Mouse (Mus musculus) kidney, embryonic 15.5 days (tissue): Measurements from ENCODE around the gene Vmn1r178. TPM values are rescaled to one million over a fixed set of nuclear protein-coding genes. Genes with fewer than 3 reads are reported as not detected.
"Not testable (repeated sequence)": the region's sequence is repeated elsewhere in the genome, so short reads cannot be mapped to it uniquely, and the experiment has no call there.

ENCODE experiments used
- ATAC-seq: fragments of 200-750 bp; cut with Nextera tagmentation; replicated peaks from 2 replicates; pipeline ENCODE4 v1.8.0; 2017; ENCODE audit warnings: moderate TSS enrichment; ENCODE audit not compliant: low FRiP score
- H3K27ac ChIP-seq: fragments of 300-500 bp; sonication (generic); 2 replicates; pipeline ENCODE4 v1.5.1; 2015; ENCODE audit warnings: mild to moderate bottlenecking, inconsistent platforms
- H3K27me3 ChIP-seq: fragments of 300-500 bp; sonication (generic); 2 replicates; pipeline ENCODE4 v1.6.1; 2015; ENCODE audit warnings: inconsistent platforms
- H3K36me3 ChIP-seq: fragments of 300-500 bp; sonication (generic); 2 replicates; pipeline ENCODE4 v1.6.1; 2015; ENCODE audit warnings: inconsistent platforms
- H3K4me1 ChIP-seq: fragments of 300-500 bp; sonication (generic); 2 replicates; pipeline ENCODE4 v1.6.1; 2015; ENCODE audit warnings: inconsistent platforms
- H3K4me2 ChIP-seq: fragments of 300-500 bp; sonication (generic); 2 replicates; pipeline ENCODE4 v1.6.1; 2015; ENCODE audit warnings: moderate library complexity, mild to moderate bottlenecking, inconsistent platforms
- H3K4me3 ChIP-seq: fragments of 300-500 bp; sonication (generic); replicated peaks from 2 replicates; pipeline ENCODE4 v1.5.1; 2015; ENCODE audit warnings: mild to moderate bottlenecking, inconsistent platforms
- H3K9ac ChIP-seq: fragments of 300-500 bp; sonication (generic); 2 replicates; pipeline ENCODE4 v1.6.1; 2015; ENCODE audit warnings: mild to moderate bottlenecking, inconsistent platforms
- H3K9me3 ChIP-seq: fragments of 300-500 bp; sonication (generic); replicated peaks from 2 replicates; pipeline ENCODE4 v1.6.1; 2016; ENCODE audit warnings: inconsistent platforms
- WGBS: fragments of 180-500 bp; shearing (Covaris S2); methylation state at CpG from one replicate; pipeline ENCODE4 v1.1.7; 2015; ENCODE audit warnings: mixed read lengths; 5-methylcytosine and 5-hydroxymethylcytosine counted together
- polyA plus RNA-seq: library from polyadenylated mRNA; unstranded; fragments of >200 nt; fragmentation: Nextera tagmentation; extraction: Ambion mirVana; gene quantifications from 2 replicates; pipeline ENCODE4 v1.2.1, GENCODE M21; 2015

Vmn1r178 gene
- polyA plus RNA-seq = not detected in 2 replicates

- ATAC-seq = no peak
- no peaks in the 10 kb centered on the region for H3K27me3 ChIP-seq
- 85% methylated on average over 1 of the region's 1 CpGs for WGBS
- H3K9me3 ChIP-seq = peaks cover 12% of the 10 kb centered on the region; the same call in 1 of the 2 replicates
- no peak within 1 kb of the TSS for H3K9ac ChIP-seq
- no peak within 1 kb of the TSS for H3K27ac ChIP-seq
- no peak within 1 kb of the TSS for H3K4me2 ChIP-seq
- no peaks in the 10 kb centered on the region for H3K36me3 ChIP-seq
- H3K4me1 ChIP-seq = no peaks in the 10 kb centered on the region
- no peak within 1 kb of the TSS for H3K4me3 ChIP-seq
Measured at GRCm38 (mm10) chr7:23891709-23892108, at the start of gene Vmn1r178. Vmn1r178 (plus strand) TSS chr7:23892009.

GRCm38 (mm10) chr7:23866349-23866748 lies 25.5 kb upstream of the Vmn1r178 start, which contains the start of gene Vmn1r177:
Vmn1r177 (minus strand) TSS chr7:23866449.
- not testable (repeated sequence) for H3K27ac ChIP-seq, H3K4me2 ChIP-seq, H3K9me3 ChIP-seq, ATAC-seq, H3K4me1 ChIP-seq, H3K27me3 ChIP-seq, H3K9ac ChIP-seq, H3K36me3 ChIP-seq, H3K4me3 ChIP-seq
- 8% methylated on average over 1 of the region's 1 CpGs for WGBS

DNA sequence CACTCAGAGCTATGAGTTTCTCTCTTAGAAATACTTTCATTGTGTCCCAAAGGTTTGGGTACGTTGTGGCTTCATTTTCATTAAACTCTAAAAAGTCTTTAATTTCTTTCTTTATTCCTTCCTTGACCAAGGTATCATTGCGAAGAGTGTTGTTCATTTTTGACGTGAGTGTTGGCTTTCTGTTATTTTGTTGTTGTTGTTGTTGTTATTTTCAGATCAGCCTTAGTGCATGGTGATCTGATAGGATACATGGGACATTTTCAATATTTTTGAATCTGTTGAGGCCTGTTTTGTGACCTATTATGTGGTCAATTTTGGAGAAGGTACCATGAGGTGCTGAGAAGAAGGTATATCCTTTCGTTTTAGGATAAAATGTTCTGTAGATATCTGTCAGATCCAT lies 14.9 kb upstream of the Vmn1r178 start:
- H3K9me3 ChIP-seq, H3K27ac ChIP-seq: not testable (repeated sequence)

DNA sequence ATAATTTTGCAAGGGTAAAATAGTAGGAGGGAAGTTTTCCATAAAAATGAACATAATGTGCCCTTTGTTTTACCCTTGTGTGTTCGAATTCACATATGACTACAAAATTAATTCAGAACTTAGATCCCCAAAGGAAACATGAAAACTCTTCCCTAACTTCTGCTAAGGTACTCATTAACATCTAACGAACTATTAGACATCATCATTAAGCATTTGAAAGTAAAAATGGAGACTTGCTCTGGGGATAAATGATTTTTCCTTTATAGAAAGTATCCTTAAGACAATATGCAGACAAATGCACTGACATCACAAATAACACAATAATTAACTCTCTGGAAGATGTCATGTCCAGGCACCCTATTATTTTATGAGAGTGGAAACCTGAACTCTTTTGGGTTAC lies 34.9 kb downstream of the Vmn1r178 start, which contains the start of gene Vmn1r179:
Gene Vmn1r179, plus strand, starts transcription at position 301 of the 400 bp plus-strand sequence.
- H3K9ac ChIP-seq = no peak within 1 kb of the TSS
- H3K4me3 ChIP-seq = no peak within 1 kb of the TSS
- no peaks in the 10 kb centered on the region for H3K36me3 ChIP-seq
- WGBS = 53% methylated on average over 2 of the region's 2 CpGs
- no peak within 1 kb of the TSS for H3K27ac ChIP-seq
- ATAC-seq = no peak
- H3K27me3 ChIP-seq = no peaks in the 10 kb centered on the region
- H3K4me1 ChIP-seq = no peaks in the 10 kb centered on the region
- H3K4me2 ChIP-seq = no peak within 1 kb of the TSS
- 0 out of 2 replicates have a peak, but pooled peaks cover 6% of the 10 kb centered on the region for H3K9me3 ChIP-seq

More for the DNA sequence above, 14.9 kb upstream of the Vmn1r178 start:
- H3K9ac ChIP-seq, H3K27me3 ChIP-seq, H3K4me1 ChIP-seq, H3K4me3 ChIP-seq, ATAC-seq, H3K4me2 ChIP-seq, H3K36me3 ChIP-seq: not testable (repeated sequence)
- WGBS = 67% methylated on average over 4 of the region's 4 CpGs

Other genes starting within 250 kb of the Vmn1r178 start
- not detected in 2 replicates for gene Vmn1r172, start 233.7 kb upstream of the Vmn1r178 start, polyA plus RNA-seq
- not detected in 2 replicates for gene Vmn1r173, start 191.3 kb upstream of the Vmn1r178 start, polyA plus RNA-seq
- not detected in 2 replicates for gene Vmn1r174, start 139.7 kb upstream of the Vmn1r178 start, polyA plus RNA-seq
- not detected in 2 replicates for gene Vmn1r175, start 81.4 kb upstream of the Vmn1r178 start, polyA plus RNA-seq
- gene Vmn1r176, start 54.6 kb upstream of the Vmn1r178 start, polyA plus RNA-seq = not detected in 2 replicates
- not detected in 2 replicates for gene Vmn1r177, start 25.6 kb upstream of the Vmn1r178 start, polyA plus RNA-seq
- gene Vmn1r179, start 35.0 kb downstream of the Vmn1r178 start, polyA plus RNA-seq = not detected in 2 replicates
- not detected in 2 replicates for gene Vmn1r180, start 58.6 kb downstream of the Vmn1r178 start, polyA plus RNA-seq
- not detected in 2 replicates for gene Vmn1r181, start 82.6 kb downstream of the Vmn1r178 start, polyA plus RNA-seq
- not detected in 2 replicates for gene V1rd19, start 109.7 kb downstream of the Vmn1r178 start, polyA plus RNA-seq
- not detected in 2 replicates for gene Vmn1r183, start 161.2 kb downstream of the Vmn1r178 start, polyA plus RNA-seq
- gene Zfp180, start 189.9 kb downstream of the Vmn1r178 start, polyA plus RNA-seq = 21.1 and 23.3 TPM in 2 replicates
- gene Zfp112, start 220.3 kb downstream of the Vmn1r178 start, polyA plus RNA-seq = 6.3 and 6.9 TPM in 2 replicates
- 17.9 and 18.3 TPM in 2 replicates for gene Zfp235, start 242.2 kb downstream of the Vmn1r178 start, polyA plus RNA-seq